Mouse (Mus musculus) hindbrain, embryonic 11.5 days (tissue): ENCODE data around the gene Psg16. TPM values are rescaled to one million over a fixed set of nuclear protein-coding genes. Genes with fewer than 3 reads are reported as not detected.

ENCODE experiments used
- ATAC-seq: fragments of 200-750 bp; cut with Nextera tagmentation; 2 replicates; pipeline ENCODE4 v1.8.0; 2017; ENCODE audit warnings: mild to moderate bottlenecking, moderate TSS enrichment, moderate library complexity; ENCODE audit not compliant: low FRiP score
- DNase-seq: peaks from one replicate; pipeline ENCODE4 v3.0.0-alpha.2; 2015; ENCODE audit warnings: low spot score
- H3K27ac ChIP-seq: fragments of 300-500 bp; sonication (generic); 2 replicates; pipeline ENCODE4 v1.5.1; 2014; ENCODE audit warnings: mild to moderate bottlenecking, low read depth, low read length
- H3K27me3 ChIP-seq: fragments of 300-500 bp; sonication (generic); 2 replicates; pipeline ENCODE4 v1.6.1; 2014; ENCODE audit warnings: mild to moderate bottlenecking, low read length, moderate library complexity, mixed read lengths; ENCODE audit not compliant: control insufficient read depth, insufficient read depth
- H3K36me3 ChIP-seq: fragments of 300-500 bp; sonication (generic); 2 replicates; pipeline ENCODE4 v1.6.1; 2014; ENCODE audit warnings: mild to moderate bottlenecking, low read length, moderate library complexity, mixed read lengths; ENCODE audit not compliant: control insufficient read depth, insufficient read depth
- H3K4me1 ChIP-seq: fragments of 300-500 bp; sonication (generic); replicated peaks from 2 replicates; pipeline ENCODE4 v1.6.1; 2014; ENCODE audit warnings: low read length, mixed read lengths; ENCODE audit not compliant: control insufficient read depth, insufficient read depth
- H3K4me2 ChIP-seq: fragments of 300-500 bp; sonication (generic); replicated peaks from 2 replicates; pipeline ENCODE4 v1.6.1; 2014; ENCODE audit warnings: mild to moderate bottlenecking, low read depth, low read length
- H3K4me3 ChIP-seq: fragments of 300-500 bp; sonication (generic); 2 replicates; pipeline ENCODE4 v1.5.1; 2014; ENCODE audit warnings: low read depth, low read length
- H3K9ac ChIP-seq: fragments of 300-500 bp; sonication (generic); 2 replicates; pipeline ENCODE4 v1.6.1; 2014; ENCODE audit warnings: low read depth, low read length
- H3K9me3 ChIP-seq: fragments of 300-500 bp; sonication (generic); 2 replicates; pipeline ENCODE4 v1.6.1; 2016; ENCODE audit warnings: low read length; ENCODE audit not compliant: control insufficient read depth
- WGBS: fragments of 180-500 bp; shearing (Covaris S2); extraction: QIAGEN DNeasy Blood & Tissue Kit; methylation state at CpG from one replicate; pipeline ENCODE4 v1.1.7; 2014; 5-methylcytosine and 5-hydroxymethylcytosine counted together
- polyA plus RNA-seq: library from polyadenylated mRNA; unstranded; fragments of >200 nt; fragmentation: Nextera tagmentation; extraction: Ambion mirVana; gene quantifications from 2 replicates; pipeline ENCODE4 v1.2.1, GENCODE M21; 2014

Gene Psg16
- polyA plus RNA-seq = 0.05 and 0.10 TPM in 2 replicates

- Histone ChIP-seq H3K4me2 (no peak within 1 kb of the TSS), H3K36me3 (no peaks in the 10 kb centered on the region), H3K27me3 (no peaks in the 10 kb centered on the region), H3K27ac (no peak within 1 kb of the TSS), H3K9me3 (no peaks in the 10 kb centered on the region), H3K4me1 (no peaks in the 10 kb centered on the region), H3K9ac (no peak within 1 kb of the TSS), H3K4me3 (no peak within 1 kb of the TSS)
- 74% methylated on average over 23 of the region's 23 CpGs for WGBS
- DNase-seq (peak; percentile 73), ATAC-seq (peak; percentile 59)
Observed at GRCm38 (mm10) chr7:17073904-17074615, at the start of gene Psg16. Psg16 (plus strand) TSS chr7:17074040.

GRCm38 (mm10) chr7:17024141-17024540 is 49.7 kb upstream of the Psg16 start:
- WGBS = 91% methylated on average over 6 of the region's 6 CpGs
- Histone ChIP-seq H3K9ac (no peak overlapping the region), H3K4me3 (no peak overlapping the region), H3K9me3 (no peaks in the 10 kb centered on the region), H3K4me1 (peaks cover 3% of the 10 kb centered on the region), H3K27ac (no peak overlapping the region), H3K27me3 (no peaks in the 10 kb centered on the region), H3K4me2 (no peak overlapping the region), H3K36me3 (peaks cover 17% of the 10 kb centered on the region)
- ATAC-seq (no peak), DNase-seq (no peak)

GRCm38 (mm10) chr7:17024814-17025504 is 48.9 kb upstream of the Psg16 start:
- H3K27me3 ChIP-seq = no peaks in the 10 kb centered on the region
- no peak overlapping the region for H3K4me3 ChIP-seq
- ATAC-seq (no peak), DNase-seq (no peak)
- H3K4me2 ChIP-seq = no peak overlapping the region
- H3K36me3 ChIP-seq = peaks cover 16% of the 10 kb centered on the region
- WGBS = 93% methylated on average over 10 of the region's 10 CpGs
- H3K9ac ChIP-seq = no peak overlapping the region
- peaks cover 3% of the 10 kb centered on the region for H3K4me1 ChIP-seq
- no peak overlapping the region for H3K27ac ChIP-seq
- H3K9me3 ChIP-seq = no peaks in the 10 kb centered on the region

- H3K27ac ChIP-seq = no peak overlapping the region
- 82% methylated on average over 4 of the region's 4 CpGs for WGBS
- peaks cover 3% of the 10 kb centered on the region for H3K4me1 ChIP-seq
- ATAC-seq (no peak), DNase-seq (no peak)
- H3K4me3 ChIP-seq = no peak overlapping the region
- peaks cover 14% of the 10 kb centered on the region for H3K36me3 ChIP-seq
- H3K9me3 ChIP-seq = no peaks in the 10 kb centered on the region
- no peak overlapping the region for H3K9ac ChIP-seq
- H3K4me2 ChIP-seq = no peak overlapping the region
- no peaks in the 10 kb centered on the region for H3K27me3 ChIP-seq
Observed at GRCm38 (mm10) chr7:17025505-17025894, 48.3 kb upstream of the Psg16 start.

- H3K9me3 ChIP-seq = no peaks in the 10 kb centered on the region
- H3K27me3 ChIP-seq = no peaks in the 10 kb centered on the region
- no peak for ATAC-seq
- H3K36me3 ChIP-seq = peaks cover 10% of the 10 kb centered on the region; the same call in 1 of the 2 replicates
- H3K9ac ChIP-seq = no peak overlapping the region
- peak overlapping the region; percentile 69; the same call in 1 of the 2 replicates for H3K4me2 ChIP-seq
- 76% methylated on average over 9 of the region's 9 CpGs for WGBS
- H3K27ac ChIP-seq = no peak overlapping the region
- H3K4me3 ChIP-seq = no peak overlapping the region
- H3K4me1 ChIP-seq = peaks cover 3% of the 10 kb centered on the region
- DNase-seq = no peak
Observed at GRCm38 (mm10) chr7:17025896-17026622, 47.8 kb upstream of the Psg16 start.

GRCm38 (mm10) chr7:17026710-17027587 is 46.9 kb upstream of the Psg16 start:
- Histone ChIP-seq H3K27ac (peak overlapping the region; percentile 67; the same call in 1 of the 2 replicates), H3K27me3 (no peaks in the 10 kb centered on the region), H3K4me2 (peak overlapping the region; percentile 69), H3K4me3 (peak overlapping the region; percentile 82), H3K36me3 (0 out of 2 replicates have a peak, but pooled peaks cover 3% of the 10 kb centered on the region), H3K4me1 (peaks cover 3% of the 10 kb centered on the region), H3K9ac (peak overlapping the region; percentile 80), H3K9me3 (no peaks in the 10 kb centered on the region)
- 9% methylated on average over 24 of the region's 24 CpGs for WGBS
- peak; percentile 84 for DNase-seq
- peak; percentile 77 for ATAC-seq

- peaks cover 3% of the 10 kb centered on the region for H3K4me1 ChIP-seq
- H3K27ac ChIP-seq = peak within 1 kb of the TSS; percentile 67; the same call in 1 of the 2 replicates
- no peaks in the 10 kb centered on the region for H3K27me3 ChIP-seq
- no peaks in the 10 kb centered on the region for H3K36me3 ChIP-seq
- peak within 1 kb of the TSS; percentile 80 for H3K9ac ChIP-seq
- peak within 1 kb of the TSS; percentile 69 for H3K4me2 ChIP-seq
- peak; percentile 91 for DNase-seq
- H3K4me3 ChIP-seq = peak within 1 kb of the TSS; percentile 82
- under 1% methylated on average over 51 of the region's 58 CpGs for WGBS
- ATAC-seq = peak; percentile 92
- no peaks in the 10 kb centered on the region for H3K9me3 ChIP-seq
Observed at GRCm38 (mm10) chr7:17027588-17028343, 46.1 kb upstream of the Psg16 start, which contains the start of gene Ppp5c. Ppp5c (minus strand) TSS chr7:17027924.
